Mouse (Mus musculus) heart, postnatal 0 days (tissue): Measurements from ENCODE around the gene Nptn.

Source experiments
- CTCF ChIP-seq: IDR thresholded peaks from 2 replicates; pipeline ENCODE4 v1.5.1; 2016; ENCODE audit warnings: antibody characterized with exemption, control low read depth, low read depth
- EP300 ChIP-seq: IDR thresholded peaks from 2 replicates; pipeline ENCODE4 v1.6.1; 2016; ENCODE audit warnings: antibody characterized with exemption, low read depth

DNA sequence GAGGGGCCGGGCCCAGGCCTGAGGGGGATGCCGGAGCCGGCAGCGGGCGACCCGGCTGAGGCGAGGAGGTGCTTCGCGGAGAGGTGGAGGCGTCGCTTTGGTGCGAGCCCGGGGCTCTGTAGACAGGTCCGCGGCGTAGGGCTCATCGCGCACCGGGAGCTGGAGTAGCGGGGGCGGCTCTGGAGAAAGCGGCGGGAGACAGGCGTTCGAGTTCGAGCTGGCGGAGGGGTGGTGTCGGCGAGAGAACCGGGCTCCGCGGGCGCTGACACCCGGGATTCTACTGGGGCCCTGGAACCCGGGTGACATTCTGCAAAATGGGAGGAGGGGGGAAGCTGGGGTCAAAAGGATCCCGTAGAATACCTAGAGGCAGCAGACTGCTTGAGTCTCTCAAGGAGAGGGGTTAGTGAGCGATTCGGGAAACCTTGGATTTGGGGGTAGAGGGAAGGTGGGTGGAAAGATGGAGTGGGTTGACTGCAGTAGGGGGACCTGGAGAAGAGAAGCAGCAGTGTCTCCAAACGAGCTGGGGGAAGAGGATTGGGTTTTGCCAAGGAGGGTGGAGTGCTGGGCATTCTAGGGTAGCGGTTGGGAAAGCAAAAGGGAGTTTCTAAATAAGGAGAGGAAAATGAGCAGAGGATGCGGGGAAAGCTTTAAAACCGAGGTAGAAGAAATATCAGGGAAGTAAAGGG lies 684 bp downstream of the Nptn start:
- TF ChIP-seq CTCF (no peak), EP300 (no peak)
